Mouse (Mus musculus): Measurements from ENCODE around the gene Dgkk. TPM values are rescaled to one million over a fixed set of nuclear protein-coding genes. Genes with fewer than 3 reads are reported as not detected.
"Not testable (repeated sequence)": the region's sequence is repeated elsewhere in the genome, so short reads cannot be mapped to it uniquely, and the experiment has no call there.

Dgkk gene
- total RNA-seq, 2 experiments from 2014 or later = 0.57 to 1.4 TPM

DNA sequence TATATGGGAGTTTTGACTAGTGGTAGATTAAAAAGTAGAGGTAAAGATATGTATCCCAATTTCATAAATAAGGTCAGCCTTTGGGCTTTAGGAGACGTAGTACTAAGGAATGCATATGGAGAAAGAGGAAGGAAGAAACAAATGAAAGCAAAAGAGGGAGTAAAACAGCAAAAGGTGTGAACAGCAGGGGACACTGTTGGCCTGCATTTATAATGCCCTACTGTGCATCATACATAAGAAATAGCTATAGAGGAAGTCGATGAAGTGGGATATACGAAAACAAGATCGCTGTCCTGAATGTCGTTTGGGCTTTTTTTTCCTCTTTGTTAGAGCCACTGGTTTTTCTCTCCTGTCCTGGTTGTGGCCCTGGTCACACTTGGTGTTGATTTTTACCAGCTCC lies 143.1 kb downstream of the Dgkk start:
- DNase-seq (ENCODE audit: extremely low spot score in 1 of 2, low spot score in 2 of 2) = no peak

DNA sequence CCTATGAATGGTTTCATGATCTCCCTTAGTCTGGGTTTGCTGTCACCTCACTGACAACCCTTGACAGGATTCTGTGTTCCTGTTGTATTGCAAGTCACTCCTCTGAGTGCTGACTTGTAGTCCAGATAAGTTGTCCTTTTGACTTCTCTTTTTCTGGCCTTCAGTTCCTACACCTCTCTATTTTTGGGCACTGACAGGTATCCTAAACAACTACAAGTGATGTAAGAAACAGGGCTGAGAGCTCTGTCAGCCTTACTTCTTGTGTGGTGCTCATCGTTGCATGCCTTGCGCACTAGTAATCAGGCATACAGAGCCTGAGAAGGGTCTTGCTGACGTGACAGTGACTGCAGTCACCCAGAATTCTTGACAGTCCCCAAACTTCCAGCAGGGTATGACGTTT lies 147.1 kb downstream of the Dgkk start:
- Histone ChIP-seq H3K27ac (no peak overlapping the region), H3K4me3 (no peak overlapping the region)
- no peak for DNase-seq (ENCODE audit: extremely low spot score in 1 of 2, low spot score in 2 of 2)
- intact Hi-C loops (cut with DNase I) = no loop called here
- no peak for TF ChIP-seq CTCF (IDR thresholded peaks at IDR 0.05)

More for the DNA sequence above, 143.1 kb downstream of the Dgkk start:
- TF ChIP-seq CTCF (IDR thresholded peaks at IDR 0.05) = peak; percentile 12
- H3K27ac ChIP-seq = no peak overlapping the region
- intact Hi-C loops (cut with DNase I) = no loop called here
- no peak overlapping the region for H3K4me3 ChIP-seq

DNA sequence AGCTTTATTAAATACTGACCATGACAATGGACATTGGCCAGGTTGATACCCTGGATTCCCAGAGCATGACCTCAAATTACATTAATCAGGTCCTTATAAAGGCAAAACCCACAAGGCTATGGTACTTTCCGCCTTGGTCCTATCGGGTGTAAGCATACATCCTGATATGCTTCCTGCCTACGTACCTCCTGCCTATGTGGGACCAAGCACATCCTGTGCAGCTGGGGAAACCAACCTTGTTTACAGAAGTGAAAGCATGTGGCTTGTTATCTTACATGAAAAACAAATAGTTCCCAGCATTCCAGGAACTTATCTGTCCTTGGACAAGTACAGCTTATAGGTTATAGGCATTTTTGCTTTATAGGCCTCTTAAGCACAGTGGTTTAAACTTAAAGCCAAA lies 189.5 kb downstream of the Dgkk start:
- no peak for DNase-seq (ENCODE audit: extremely low spot score in 1 of 2, low spot score in 2 of 2)

DNA sequence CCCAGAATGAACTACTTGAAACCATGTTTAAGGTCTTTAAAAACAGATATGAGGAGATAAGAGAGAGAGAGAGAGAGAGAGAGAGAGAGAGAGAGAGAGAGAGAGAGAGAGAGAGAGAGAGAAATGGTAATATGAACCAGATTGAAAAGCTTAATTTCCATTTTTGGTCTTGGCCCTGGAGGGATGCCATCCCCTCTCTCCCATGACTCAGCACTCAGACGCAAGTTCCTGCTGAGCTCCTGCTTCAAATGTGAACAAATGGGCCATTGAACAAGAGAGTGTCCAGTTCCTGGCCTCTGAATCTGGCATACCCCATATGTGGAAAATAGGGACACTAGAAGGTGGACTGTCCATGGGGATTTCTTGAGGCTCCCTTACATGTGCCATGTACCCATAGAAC lies 192.8 kb downstream of the Dgkk start:
- Histone ChIP-seq H3K27ac (no peak overlapping the region), H3K4me3 (no peak overlapping the region)
- TF ChIP-seq CTCF (IDR thresholded peaks at IDR 0.05) = no peak
- DNase-seq (ENCODE audit: extremely low spot score in 1 of 2, low spot score in 2 of 2) = no peak
- intact Hi-C loops (cut with DNase I) = no loop called here

More for the DNA sequence above, 189.5 kb downstream of the Dgkk start:
- no peak for TF ChIP-seq CTCF (IDR thresholded peaks at IDR 0.05)
- Histone ChIP-seq H3K27ac (no peak overlapping the region), H3K4me3 (no peak overlapping the region)
- intact Hi-C loops (cut with DNase I) = no loop called here

DNA sequence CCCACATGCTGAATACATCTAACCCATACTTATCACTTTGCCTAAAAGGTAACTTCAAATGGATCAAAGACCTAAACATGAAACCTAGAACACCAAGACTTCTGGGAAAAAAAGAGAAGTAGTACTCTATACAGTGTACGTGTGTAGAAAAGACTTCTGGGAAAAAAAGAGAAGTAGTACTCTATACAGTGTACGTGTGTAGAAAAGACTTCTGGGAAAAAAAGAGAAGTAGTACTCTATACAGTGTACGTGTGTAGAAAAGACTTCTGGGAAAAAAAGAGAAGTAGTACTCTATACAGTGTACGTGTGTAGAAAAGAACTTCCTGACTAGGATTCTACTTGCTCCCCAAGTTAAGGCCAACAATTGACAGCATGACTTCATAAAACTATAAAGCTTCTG lies 204.8 kb downstream of the Dgkk start:
- intact Hi-C loops (cut with DNase I); H3K4me3 ChIP-seq; DNase-seq (ENCODE audit: extremely low spot score in 1 of 2, low spot score in 2 of 2); H3K27ac ChIP-seq: not testable (repeated sequence)
